Mouse (Mus musculus) embryonic facial prominence, embryonic 13.5 days (tissue): Measurements from ENCODE around the gene Luc7l3. TPM values are rescaled to one million over a fixed set of nuclear protein-coding genes. Genes with fewer than 3 reads are reported as not detected.

Experiments used
- ATAC-seq: fragments of 200-750 bp; cut with Nextera tagmentation; 2 replicates; pipeline ENCODE4 v1.8.0; 2017; ENCODE audit warnings: low read depth; ENCODE audit not compliant: insufficient number of reproducible peaks, insufficient read depth, low FRiP score, low TSS enrichment
- H3K27ac ChIP-seq: fragments of 300-500 bp; sonication (generic); 2 replicates; pipeline ENCODE4 v1.5.1; 2015; ENCODE audit warnings: moderate library complexity, mild to moderate bottlenecking, inconsistent platforms
- H3K27me3 ChIP-seq: fragments of 300-500 bp; sonication (generic); 2 replicates; pipeline ENCODE4 v1.6.1; 2015; ENCODE audit warnings: mild to moderate bottlenecking, inconsistent platforms
- H3K36me3 ChIP-seq: fragments of 300-500 bp; sonication (generic); 2 replicates; pipeline ENCODE4 v1.6.1; 2015; ENCODE audit warnings: mild to moderate bottlenecking, inconsistent platforms
- H3K4me1 ChIP-seq: fragments of 300-500 bp; sonication (generic); 2 replicates; pipeline ENCODE4 v1.6.1; 2015; ENCODE audit warnings: inconsistent platforms
- H3K4me2 ChIP-seq: fragments of 300-500 bp; sonication (generic); 2 replicates; pipeline ENCODE4 v1.6.1; 2015; ENCODE audit warnings: moderate library complexity, mild to moderate bottlenecking, inconsistent platforms
- H3K4me3 ChIP-seq: fragments of 300-500 bp; sonication (generic); 2 replicates; pipeline ENCODE4 v1.5.1; 2015; ENCODE audit warnings: mild to moderate bottlenecking, inconsistent platforms
- H3K9ac ChIP-seq: fragments of 300-500 bp; sonication (generic); 2 replicates; pipeline ENCODE4 v1.6.1; 2015; ENCODE audit warnings: mild to moderate bottlenecking, inconsistent platforms
- H3K9me3 ChIP-seq: fragments of 300-500 bp; sonication (generic); 2 replicates; pipeline ENCODE4 v1.6.1; 2016; ENCODE audit warnings: inconsistent platforms
- WGBS: fragments of 180-500 bp; shearing (Covaris S2); methylation state at CpG from one replicate; pipeline ENCODE4 v1.1.7; 2015; ENCODE audit warnings: mixed read lengths; 5-methylcytosine and 5-hydroxymethylcytosine counted together
- polyA plus RNA-seq: library from polyadenylated mRNA; unstranded; fragments of >200 nt; fragmentation: Nextera tagmentation; extraction: Ambion mirVana; gene quantifications from 2 replicates; pipeline ENCODE4 v1.2.1, GENCODE M21; 2015

The Luc7l3 gene
- polyA plus RNA-seq, 1 experiment from 2014 or later = 160 TPM

- ATAC-seq = no peak
- H3K9me3 ChIP-seq = no peaks in the 10 kb centered on the region
- no peak overlapping the region for H3K4me3 ChIP-seq
- H3K4me1 ChIP-seq = peaks cover 27% of the 10 kb centered on the region
- 85% methylated on average over 8 of the region's 8 CpGs for WGBS
- H3K36me3 ChIP-seq = peaks cover 53% of the 10 kb centered on the region
- H3K27ac ChIP-seq = no peak overlapping the region
- no peak overlapping the region for H3K9ac ChIP-seq
- no peak overlapping the region for H3K4me2 ChIP-seq
- H3K27me3 ChIP-seq = no peaks in the 10 kb centered on the region
Measured at GRCm38 (mm10) chr11:94334386-94334968, 12.7 kb upstream of the Luc7l3 start.

GRCm38 (mm10) chr11:94332726-94333125 is 10.9 kb upstream of the Luc7l3 start:
- Histone ChIP-seq H3K27me3 (no peaks in the 10 kb centered on the region), H3K9me3 (no peaks in the 10 kb centered on the region), H3K36me3 (peaks cover 37% of the 10 kb centered on the region), H3K4me2 (no peak overlapping the region), H3K4me1 (peaks cover 31% of the 10 kb centered on the region), H3K4me3 (no peak overlapping the region), H3K27ac (no peak overlapping the region), H3K9ac (no peak overlapping the region)
- WGBS = 87% methylated on average over 6 of the region's 6 CpGs
- no peak for ATAC-seq

GRCm38 (mm10) chr11:94330211-94330610 is 8.4 kb upstream of the Luc7l3 start:
- H3K27ac ChIP-seq = no peak overlapping the region
- WGBS = 93% methylated on average over 3 of the region's 3 CpGs
- H3K4me1 ChIP-seq = peaks cover 36% of the 10 kb centered on the region
- no peaks in the 10 kb centered on the region for H3K27me3 ChIP-seq
- no peaks in the 10 kb centered on the region for H3K9me3 ChIP-seq
- no peak for ATAC-seq
- H3K9ac ChIP-seq = no peak overlapping the region; the same call in 1 of the 2 replicates
- no peak overlapping the region for H3K4me3 ChIP-seq
- peaks cover 17% of the 10 kb centered on the region for H3K36me3 ChIP-seq
- H3K4me2 ChIP-seq = no peak overlapping the region

GRCm38 (mm10) chr11:94329270-94329891 is 7.6 kb upstream of the Luc7l3 start:
- H3K27ac ChIP-seq = no peak overlapping the region
- H3K4me1 ChIP-seq = peaks cover 36% of the 10 kb centered on the region
- no peak overlapping the region for H3K9ac ChIP-seq
- H3K36me3 ChIP-seq = peaks cover 11% of the 10 kb centered on the region
- peak overlapping the region; percentile 69 for H3K4me2 ChIP-seq
- no peak for ATAC-seq
- H3K9me3 ChIP-seq = no peaks in the 10 kb centered on the region
- no peaks in the 10 kb centered on the region for H3K27me3 ChIP-seq
- no peak overlapping the region for H3K4me3 ChIP-seq
- 60% methylated on average over 4 of the region's 4 CpGs for WGBS

DNA sequence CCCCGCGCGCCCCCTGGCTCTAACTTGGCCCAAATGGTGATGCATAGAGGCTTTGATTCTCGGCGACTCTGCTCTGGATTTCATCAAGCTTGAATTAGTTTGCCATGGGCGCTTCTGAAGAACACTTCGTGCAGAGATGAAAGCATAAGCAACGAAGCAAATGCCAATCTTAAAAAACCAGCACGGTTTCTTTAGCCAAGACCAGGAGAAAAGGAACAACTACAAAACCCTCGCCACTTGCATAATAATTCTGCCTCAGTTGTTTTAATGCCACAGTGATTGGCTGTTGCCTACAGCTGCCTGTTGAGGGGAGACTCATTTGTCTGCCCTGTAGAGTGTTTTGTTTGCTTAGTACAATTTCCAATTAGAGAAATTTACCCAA is 6.8 kb upstream of the Luc7l3 start:
- H3K9me3 ChIP-seq = no peaks in the 10 kb centered on the region
- 2% methylated on average over 10 of the region's 10 CpGs for WGBS
- no peaks in the 10 kb centered on the region for H3K27me3 ChIP-seq
- H3K27ac ChIP-seq = peak overlapping the region; percentile 99
- no peak; the same call in 1 of the 2 replicates for ATAC-seq
- peak overlapping the region; percentile 69 for H3K4me2 ChIP-seq
- peak overlapping the region; percentile 95 for H3K9ac ChIP-seq
- peak overlapping the region; percentile 75 for H3K4me3 ChIP-seq
- H3K36me3 ChIP-seq = peaks cover 9% of the 10 kb centered on the region; the same call in 1 of the 2 replicates
- H3K4me1 ChIP-seq = peaks cover 36% of the 10 kb centered on the region

- WGBS = under 1% methylated on average over 75 of the region's 78 CpGs
- H3K4me2 ChIP-seq = peak within 1 kb of the TSS; percentile 69
- H3K4me3 ChIP-seq = peak within 1 kb of the TSS; percentile 75
- H3K9ac ChIP-seq = peak within 1 kb of the TSS; percentile 95
- H3K36me3 ChIP-seq = peaks cover 9% of the 10 kb centered on the region; the same call in 1 of the 2 replicates
- peak within 1 kb of the TSS; percentile 99 for H3K27ac ChIP-seq
- H3K9me3 ChIP-seq = no peaks in the 10 kb centered on the region
- peak; percentile 86 for ATAC-seq
- no peaks in the 10 kb centered on the region for H3K27me3 ChIP-seq
- peaks cover 36% of the 10 kb centered on the region for H3K4me1 ChIP-seq
Measured at GRCm38 (mm10) chr11:94327693-94328643, 6.2 kb upstream of the Luc7l3 start, which contains the start of gene Ankrd40. Ankrd40 (plus strand) TSS chr11:94328001.

DNA sequence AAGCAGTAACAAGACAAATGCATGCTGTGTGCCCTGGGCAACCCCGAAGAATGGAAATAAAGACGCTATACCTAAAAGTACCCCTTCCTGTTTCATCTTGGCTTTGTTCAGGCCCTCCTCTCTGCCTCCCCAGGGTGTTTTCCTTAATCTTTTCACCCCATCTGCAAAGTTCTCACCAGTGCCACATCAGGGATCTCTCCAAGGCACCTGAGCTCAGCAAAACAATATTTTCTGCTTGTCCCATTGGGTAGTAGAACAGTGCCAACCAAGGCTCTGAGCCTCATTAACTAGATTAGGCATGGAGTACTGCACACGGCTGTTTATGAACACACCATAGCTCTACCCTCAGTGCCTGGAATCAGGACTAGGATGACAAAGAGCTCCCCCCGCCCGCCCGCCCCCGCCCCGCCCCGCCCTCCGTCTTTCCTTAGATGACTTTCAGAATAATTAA is 5.2 kb upstream of the Luc7l3 start:
- no peaks in the 10 kb centered on the region for H3K9me3 ChIP-seq
- peaks cover 8% of the 10 kb centered on the region; the same call in 1 of the 2 replicates for H3K36me3 ChIP-seq
- peak overlapping the region; percentile 69 for H3K4me2 ChIP-seq
- H3K9ac ChIP-seq = peak overlapping the region; percentile 51; the same call in 1 of the 2 replicates
- 4% methylated on average over 10 of the region's 10 CpGs for WGBS
- ATAC-seq = peak; percentile 63; the same call in 1 of the 2 replicates
- peak overlapping the region; percentile 99 for H3K27ac ChIP-seq
- peak overlapping the region; percentile 75 for H3K4me3 ChIP-seq
- H3K4me1 ChIP-seq = peaks cover 37% of the 10 kb centered on the region
- H3K27me3 ChIP-seq = no peaks in the 10 kb centered on the region

DNA sequence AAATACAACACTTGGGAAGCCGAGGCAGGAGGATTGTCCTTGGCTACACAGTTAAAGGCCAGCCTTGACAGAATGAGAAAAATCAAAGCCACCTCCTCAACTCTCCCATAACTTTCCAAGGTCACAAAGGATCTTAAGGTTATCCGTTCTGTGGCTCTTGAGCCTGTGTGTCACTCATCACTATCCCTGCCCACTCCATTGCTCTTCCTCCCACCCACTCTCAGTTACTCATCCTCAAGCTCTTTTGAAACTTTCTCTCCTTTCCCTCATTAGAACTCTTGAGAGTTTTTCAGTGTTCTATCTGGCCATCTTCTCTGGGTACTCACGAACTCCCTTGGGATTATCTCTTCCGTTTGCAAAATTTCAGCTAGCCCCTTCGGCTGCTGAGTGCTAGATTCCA is 2.8 kb upstream of the Luc7l3 start:
- WGBS = 85% methylated on average over 5 of the region's 5 CpGs
- H3K36me3 ChIP-seq = peaks cover 2% of the 10 kb centered on the region; the same call in 1 of the 2 replicates
- H3K4me2 ChIP-seq = no peak overlapping the region
- no peaks in the 10 kb centered on the region for H3K9me3 ChIP-seq
- H3K27ac ChIP-seq = no peak overlapping the region
- H3K4me3 ChIP-seq = no peak overlapping the region
- peaks cover 24% of the 10 kb centered on the region for H3K4me1 ChIP-seq
- no peak overlapping the region for H3K9ac ChIP-seq
- ATAC-seq = no peak
- no peaks in the 10 kb centered on the region for H3K27me3 ChIP-seq

- Histone ChIP-seq H3K4me3 (no peak overlapping the region), H3K4me2 (no peak overlapping the region), H3K27me3 (no peaks in the 10 kb centered on the region), H3K9ac (no peak overlapping the region), H3K4me1 (peaks cover 20% of the 10 kb centered on the region), H3K36me3 (peaks cover 12% of the 10 kb centered on the region), H3K9me3 (no peaks in the 10 kb centered on the region), H3K27ac (no peak overlapping the region)
- ATAC-seq = no peak
- WGBS = 78% methylated on average over 5 of the region's 5 CpGs
Measured at GRCm38 (mm10) chr11:94323271-94323925, 1.6 kb upstream of the Luc7l3 start.

GRCm38 (mm10) chr11:94322636-94323035 is 848 bp upstream of the Luc7l3 start:
- Histone ChIP-seq H3K4me1 (peaks cover 22% of the 10 kb centered on the region), H3K9me3 (no peaks in the 10 kb centered on the region), H3K4me2 (peak overlapping the region; percentile 69), H3K27ac (peak overlapping the region; percentile 98), H3K27me3 (no peaks in the 10 kb centered on the region), H3K4me3 (peak overlapping the region; percentile 98), H3K9ac (peak overlapping the region; percentile 99), H3K36me3 (peaks cover 14% of the 10 kb centered on the region)
- no peak for ATAC-seq
- 27% methylated on average over 5 of the region's 5 CpGs for WGBS
